Mouse (Mus musculus): ENCODE results near the gene P2ry2. TPM values are rescaled to one million over a fixed set of nuclear protein-coding genes. Genes with fewer than 3 reads are reported as not detected.

Gene P2ry2
- total and polyA plus RNA-seq, 2 experiments from 2014 or later, result 0.51 to 0.52 TPM

DNA sequence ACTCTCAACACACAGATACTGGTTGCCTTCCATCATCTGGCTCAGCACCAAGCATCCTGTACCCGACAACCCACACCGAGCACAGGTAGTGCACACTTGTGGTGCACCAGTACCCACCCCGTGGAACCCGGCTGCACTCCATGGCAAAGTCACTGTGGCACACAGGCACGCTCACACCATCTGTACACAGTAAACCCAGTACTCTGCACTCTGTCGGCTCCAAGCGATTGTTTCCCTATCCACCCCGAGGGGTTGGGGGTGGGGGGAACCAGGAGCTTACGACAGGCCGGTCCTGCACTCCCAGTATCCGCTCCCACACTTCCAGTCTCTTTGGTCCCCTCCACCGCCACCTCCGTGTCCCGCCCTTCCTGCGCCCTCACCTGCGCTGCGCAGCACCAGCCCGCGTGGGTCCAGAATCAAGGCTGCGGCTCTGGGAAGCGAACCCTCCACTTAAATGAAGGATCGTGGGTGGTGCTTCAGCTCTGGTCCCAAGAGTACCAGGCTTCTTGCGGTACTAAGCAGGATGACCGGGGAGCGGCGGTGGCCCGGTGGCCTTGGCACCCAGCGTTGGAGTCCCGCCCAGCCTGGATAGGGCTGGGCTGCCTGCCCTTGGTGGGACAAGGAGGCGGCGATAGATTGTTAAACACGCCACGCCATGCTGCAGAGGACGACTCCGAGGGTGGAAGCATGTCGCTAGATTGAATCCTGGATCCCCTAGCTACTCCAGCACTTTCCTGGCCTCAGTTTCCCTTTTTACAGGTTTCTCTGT lies 38.3 kb downstream of the P2ry2 start, which contains the start of gene P2ry6:
Gene P2ry6 (minus strand): TSS at position 515 of the 769 bp plus-strand sequence.
- H3K9ac ChIP-seq (replicated peaks; ENCODE audit: low read length), result peak within 1 kb of the TSS; percentile 30; the same call in 1 of the 2 replicates
- peak within 1 kb of the TSS; percentile 53 for H3K4me2 ChIP-seq (ENCODE audit: low read depth, low read length)
- H3K27ac ChIP-seq, result no peak within 1 kb of the TSS
- peaks cover 7% of the 10 kb centered on the region for H3K4me1 ChIP-seq (ENCODE audit: insufficient read depth, low read length)
- TF ChIP-seq CTCF (IDR thresholded peaks at IDR 0.05; ENCODE audit: low read depth), result no peak
- DNase-seq (ENCODE audit: low spot score) (peak; percentile 51), ATAC-seq (peak; percentile 63)
- peak within 1 kb of the TSS; percentile 27 for H3K4me3 ChIP-seq (ENCODE audit: low read length)
- peaks cover 8% of the 10 kb centered on the region; the same call in 1 of the 2 replicates for H3K27me3 ChIP-seq (ENCODE audit: insufficient read depth, low read length)
- H3K36me3 ChIP-seq (ENCODE audit: insufficient read depth, low read length), result no peaks in the 10 kb centered on the region
- WGBS, result 6% methylated on average over 36 of the region's 36 CpGs
- H3K9me3 ChIP-seq (ENCODE audit: low read length), result no peaks in the 10 kb centered on the region

DNA sequence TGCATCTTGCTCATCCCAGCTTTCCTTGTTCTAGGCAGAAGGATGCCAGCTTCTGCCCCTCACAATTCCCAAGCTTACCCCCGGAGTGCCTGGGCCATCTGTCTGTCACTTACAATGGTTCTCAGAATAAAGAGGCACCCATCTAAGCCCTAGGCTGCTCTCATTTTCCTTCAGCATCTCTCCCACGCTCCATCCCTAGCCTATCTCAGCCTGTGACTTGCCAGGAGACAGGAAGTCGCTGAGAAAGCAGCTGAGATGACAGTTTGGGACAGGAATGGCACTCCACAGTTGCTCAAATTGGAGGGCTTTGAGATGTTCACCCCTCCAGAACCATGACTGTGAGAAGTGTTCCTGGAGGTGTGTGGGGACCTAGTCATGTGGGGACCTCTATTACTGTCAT lies 39.8 kb downstream of the P2ry2 start:
- no peak overlapping the region for H3K4me3 ChIP-seq (ENCODE audit: low read length)
- H3K4me1 ChIP-seq (ENCODE audit: insufficient read depth, low read length), result peaks cover 7% of the 10 kb centered on the region
- TF ChIP-seq CTCF (IDR thresholded peaks at IDR 0.05; ENCODE audit: low read depth), result no peak
- 41% methylated on average over 3 of the region's 3 CpGs for WGBS
- H3K36me3 ChIP-seq (ENCODE audit: insufficient read depth, low read length), result no peaks in the 10 kb centered on the region
- H3K27ac ChIP-seq, result no peak overlapping the region
- peaks cover 8% of the 10 kb centered on the region; the same call in 1 of the 2 replicates for H3K27me3 ChIP-seq (ENCODE audit: insufficient read depth, low read length)
- no peaks in the 10 kb centered on the region for H3K9me3 ChIP-seq (ENCODE audit: low read length)
- no peak overlapping the region for H3K9ac ChIP-seq (replicated peaks; ENCODE audit: low read length)
- DNase-seq (ENCODE audit: low spot score), result no peak
- no peak for ATAC-seq
- H3K4me2 ChIP-seq (ENCODE audit: low read depth, low read length), result no peak overlapping the region

DNA sequence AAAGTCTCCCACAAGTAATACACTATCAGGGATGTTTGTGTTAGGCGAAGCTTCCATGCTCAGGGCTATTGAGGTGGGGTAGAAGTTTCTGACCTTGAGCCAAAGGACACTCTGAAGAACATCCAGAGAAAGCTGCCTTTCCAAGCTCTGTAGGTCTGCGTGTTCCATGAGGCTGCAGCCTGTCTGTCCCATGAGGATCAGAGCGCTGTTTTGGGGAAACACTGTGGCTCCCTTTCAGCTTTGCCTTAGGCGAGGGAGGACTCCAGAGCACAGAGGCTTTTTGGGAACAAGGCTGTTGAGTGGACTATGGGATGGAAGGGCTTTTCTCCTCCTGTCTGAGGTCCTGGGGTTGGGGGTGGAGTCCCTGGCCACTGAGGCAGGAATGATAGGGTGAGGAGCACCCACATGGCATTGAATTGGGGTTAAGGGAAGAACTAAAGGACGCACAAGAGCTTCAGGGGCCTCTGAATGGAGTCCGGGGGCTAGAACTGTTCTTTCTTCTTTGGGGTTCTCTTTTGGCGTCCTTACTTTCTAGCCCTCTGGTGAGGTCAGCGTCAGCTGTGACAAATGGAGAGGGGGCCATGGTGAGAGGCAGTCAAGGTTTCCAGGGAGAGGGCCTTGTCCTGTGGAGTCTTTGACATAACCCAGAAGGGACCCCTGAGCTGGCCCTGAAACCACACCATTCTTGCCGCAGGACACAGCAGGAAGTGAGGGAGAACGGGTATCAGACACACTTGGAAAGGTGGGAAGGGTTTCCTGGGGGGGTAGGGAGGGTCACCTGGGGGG lies 43.6 kb downstream of the P2ry2 start:
- WGBS, result 77% methylated on average over 10 of the region's 10 CpGs
- TF ChIP-seq CTCF (IDR thresholded peaks at IDR 0.05; ENCODE audit: low read depth), result no peak
- Histone ChIP-seq H3K4me1 (ENCODE audit: insufficient read depth, low read length) (0 out of 2 replicates have a peak, but pooled peaks cover under 1% of the 10 kb centered on the region), H3K27ac (no peak overlapping the region), H3K36me3 (ENCODE audit: insufficient read depth, low read length) (no peaks in the 10 kb centered on the region), H3K4me2 (ENCODE audit: low read depth, low read length) (no peak overlapping the region), H3K4me3 (ENCODE audit: low read length) (no peak overlapping the region), H3K27me3 (ENCODE audit: insufficient read depth, low read length) (no peaks in the 10 kb centered on the region), H3K9me3 (ENCODE audit: low read length) (no peaks in the 10 kb centered on the region), H3K9ac (replicated peaks; ENCODE audit: low read length) (no peak overlapping the region)
- no peak for DNase-seq (ENCODE audit: low spot score)
- no peak for ATAC-seq

DNA sequence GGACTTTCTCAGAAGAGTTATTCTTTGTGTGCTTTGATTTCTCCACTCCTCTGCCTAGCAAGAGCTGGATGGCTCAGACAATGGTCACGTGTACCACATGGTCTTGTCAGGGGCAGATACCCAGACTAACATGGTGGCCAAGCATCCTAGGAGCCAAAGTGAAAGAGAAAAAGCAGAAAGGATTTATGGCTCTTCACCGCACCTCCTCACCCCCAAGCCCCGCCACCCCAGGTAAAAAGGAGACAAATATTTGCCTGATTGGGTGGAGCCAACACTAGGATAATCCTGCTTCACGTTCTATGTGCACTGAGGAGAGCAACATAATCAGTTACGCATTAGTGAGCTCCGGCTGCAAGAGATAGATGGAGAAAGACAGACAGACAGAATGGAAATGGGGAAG lies 44.3 kb downstream of the P2ry2 start:
- Histone ChIP-seq H3K27ac (no peak overlapping the region), H3K9ac (replicated peaks; ENCODE audit: low read length) (no peak overlapping the region), H3K27me3 (ENCODE audit: insufficient read depth, low read length) (no peaks in the 10 kb centered on the region), H3K9me3 (ENCODE audit: low read length) (no peaks in the 10 kb centered on the region), H3K4me2 (ENCODE audit: low read depth, low read length) (no peak overlapping the region), H3K36me3 (ENCODE audit: insufficient read depth, low read length) (no peaks in the 10 kb centered on the region), H3K4me1 (ENCODE audit: insufficient read depth, low read length) (no peaks in the 10 kb centered on the region), H3K4me3 (ENCODE audit: low read length) (no peak overlapping the region)
- DNase-seq (ENCODE audit: low spot score) (no peak), ATAC-seq (no peak)
- 83% methylated on average over 6 of the region's 6 CpGs for WGBS
- TF ChIP-seq CTCF (IDR thresholded peaks at IDR 0.05; ENCODE audit: low read depth), result no peak

DNA sequence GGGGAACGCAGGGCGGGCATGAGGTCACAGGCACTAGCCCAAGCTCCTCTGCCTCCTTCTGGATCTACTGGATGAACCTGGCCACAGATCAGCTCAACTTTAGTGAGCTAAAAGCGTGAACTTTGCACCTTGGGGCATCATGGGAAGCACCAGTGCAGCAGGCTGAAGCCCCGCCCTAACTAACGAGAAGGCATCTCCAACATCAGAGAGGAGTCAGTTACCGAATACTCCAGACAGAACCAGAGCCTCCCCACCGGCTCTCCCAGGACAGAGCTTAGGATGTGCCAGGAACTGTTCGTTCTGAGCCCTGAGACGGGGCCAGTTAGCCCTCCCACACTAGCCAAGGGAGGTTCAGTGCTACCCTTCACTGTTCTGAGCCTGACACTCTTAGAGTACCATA lies 44.8 kb downstream of the P2ry2 start:
- no peaks in the 10 kb centered on the region for H3K36me3 ChIP-seq (ENCODE audit: insufficient read depth, low read length)
- WGBS, result 85% methylated on average over 9 of the region's 9 CpGs
- no peak overlapping the region for H3K4me2 ChIP-seq (ENCODE audit: low read depth, low read length)
- no peak overlapping the region for H3K9ac ChIP-seq (replicated peaks; ENCODE audit: low read length)
- no peaks in the 10 kb centered on the region for H3K4me1 ChIP-seq (ENCODE audit: insufficient read depth, low read length)
- no peak overlapping the region for H3K4me3 ChIP-seq (ENCODE audit: low read length)
- TF ChIP-seq CTCF (IDR thresholded peaks at IDR 0.05; ENCODE audit: low read depth), result no peak
- DNase-seq (ENCODE audit: low spot score), result no peak
- H3K9me3 ChIP-seq (ENCODE audit: low read length), result no peaks in the 10 kb centered on the region
- no peaks in the 10 kb centered on the region for H3K27me3 ChIP-seq (ENCODE audit: insufficient read depth, low read length)
- H3K27ac ChIP-seq, result no peak overlapping the region
- no peak for ATAC-seq

DNA sequence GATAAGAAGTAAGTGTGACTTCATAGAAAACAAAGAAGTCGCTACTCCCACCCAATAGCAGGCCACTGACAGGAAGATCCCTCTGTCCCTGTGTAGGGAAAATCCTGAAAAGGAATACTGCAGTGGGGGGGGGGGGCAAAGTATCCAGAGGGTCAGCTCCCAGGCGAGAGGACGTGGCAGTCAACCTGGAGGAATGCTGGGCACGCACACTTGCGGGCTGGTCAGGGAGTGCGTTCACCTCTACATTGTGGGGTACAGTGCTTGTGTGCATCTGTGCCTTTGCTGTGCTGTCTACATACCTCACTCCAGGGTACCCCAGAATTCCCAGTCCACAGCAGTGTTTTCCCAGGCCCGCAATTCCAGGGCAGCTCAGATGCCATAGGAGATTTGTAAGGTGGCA lies 46.7 kb downstream of the P2ry2 start:
- Histone ChIP-seq H3K27me3 (ENCODE audit: insufficient read depth, low read length) (no peaks in the 10 kb centered on the region), H3K4me2 (ENCODE audit: low read depth, low read length) (no peak overlapping the region), H3K9me3 (ENCODE audit: low read length) (no peaks in the 10 kb centered on the region), H3K36me3 (ENCODE audit: insufficient read depth, low read length) (no peaks in the 10 kb centered on the region), H3K4me1 (ENCODE audit: insufficient read depth, low read length) (no peaks in the 10 kb centered on the region), H3K4me3 (ENCODE audit: low read length) (no peak overlapping the region), H3K9ac (replicated peaks; ENCODE audit: low read length) (no peak overlapping the region), H3K27ac (no peak overlapping the region)
- DNase-seq (ENCODE audit: low spot score), result no peak
- no peak for TF ChIP-seq CTCF (IDR thresholded peaks at IDR 0.05; ENCODE audit: low read depth)
- ATAC-seq, result no peak
- WGBS, result 83% methylated on average over 7 of the region's 7 CpGs
